Mouse (Mus musculus): ENCODE measurements around the gene Srgn.

The Srgn gene

GRCm38 (mm10) chr10:62527351-62527750, at the start of gene Srgn:
Srgn (minus strand) TSS chr10:62527451.
- DNase-seq: no peak

GRCm38 (mm10) chr10:62575001-62575400, 47.8 kb upstream of the Srgn start:
- DNase-seq: no peak

- no peak for DNase-seq
These were observed 43.0 kb upstream of the Srgn start for GRCm38 (mm10) chr10:62570126-62570871.

GRCm38 (mm10) chr10:62568861-62569260, 41.6 kb upstream of the Srgn start:
- DNase-seq: no peak

- no peak for DNase-seq
These were observed 30.5 kb upstream of the Srgn start for GRCm38 (mm10) chr10:62557736-62558135.

GRCm38 (mm10) chr10:62556558-62556901, 29.3 kb upstream of the Srgn start:
- DNase-seq: no peak

- no peak for DNase-seq
These were observed 28.7 kb upstream of the Srgn start for GRCm38 (mm10) chr10:62555705-62556557.

- DNase-seq: no peak
These were observed 26.4 kb upstream of the Srgn start for GRCm38 (mm10) chr10:62553611-62554091.

GRCm38 (mm10) chr10:62550787-62551300, 23.6 kb upstream of the Srgn start:
- no peak for DNase-seq

- DNase-seq: peak; percentile 53
These were observed 22.4 kb upstream of the Srgn start for GRCm38 (mm10) chr10:62549523-62550166.

- DNase-seq: no peak
These were observed 19.2 kb upstream of the Srgn start for GRCm38 (mm10) chr10:62546441-62546840.

GRCm38 (mm10) chr10:62545759-62546158, 18.5 kb upstream of the Srgn start:
- no peak for DNase-seq

- no peak for DNase-seq
These were observed 17.1 kb upstream of the Srgn start for GRCm38 (mm10) chr10:62544316-62544715.

GRCm38 (mm10) chr10:62543399-62543808, 16.2 kb upstream of the Srgn start:
- no peak for DNase-seq

- no peak for DNase-seq
These were observed 15.7 kb upstream of the Srgn start for GRCm38 (mm10) chr10:62542928-62543327.

- DNase-seq: no peak
These were observed 15.3 kb upstream of the Srgn start for GRCm38 (mm10) chr10:62542507-62542906.

- DNase-seq: no peak
These were observed 14.2 kb upstream of the Srgn start for GRCm38 (mm10) chr10:62541499-62541898.

- DNase-seq: no peak
These were observed 13.5 kb upstream of the Srgn start for GRCm38 (mm10) chr10:62540800-62541199.

- no peak for DNase-seq
These were observed 7.3 kb upstream of the Srgn start for GRCm38 (mm10) chr10:62534509-62534908.

- no peak for DNase-seq
These were observed 5.6 kb upstream of the Srgn start for GRCm38 (mm10) chr10:62532832-62533231.

GRCm38 (mm10) chr10:62530183-62530582, 2.9 kb upstream of the Srgn start:
- DNase-seq: no peak

- no peak for DNase-seq
These were observed 4.8 kb downstream of the Srgn start for GRCm38 (mm10) chr10:62522346-62522950.

GRCm38 (mm10) chr10:62521763-62522162, 5.5 kb downstream of the Srgn start:
- no peak for DNase-seq
